Mouse (Mus musculus) forebrain, embryonic 12.5 days (tissue): ENCODE data around the gene Ldlrad3. TPM values are rescaled to one million over a fixed set of nuclear protein-coding genes. Genes with fewer than 3 reads are reported as not detected.

ENCODE experiments used
- ATAC-seq: fragments of 200-750 bp; cut with Nextera tagmentation; 2 replicates; pipeline ENCODE4 v1.8.0; 2017; ENCODE audit warnings: moderate TSS enrichment; ENCODE audit not compliant: low FRiP score
- H3K27ac ChIP-seq: fragments of 300-500 bp; sonication (generic); 2 replicates; pipeline ENCODE4 v1.5.1; 2016; ENCODE audit warnings: mild to moderate bottlenecking
- H3K27me3 ChIP-seq: fragments of 300-500 bp; sonication (generic); 2 replicates; pipeline ENCODE4 v1.6.1; 2016; ENCODE audit warnings: mild to moderate bottlenecking
- H3K36me3 ChIP-seq: fragments of 300-500 bp; sonication (generic); replicated peaks from 2 replicates; pipeline ENCODE4 v1.6.1; 2016; ENCODE audit warnings: mild to moderate bottlenecking
- H3K4me1 ChIP-seq: fragments of 300-500 bp; sonication (generic); 2 replicates; pipeline ENCODE4 v1.6.1; 2016
- H3K4me2 ChIP-seq: fragments of 300-500 bp; sonication (generic); 2 replicates; pipeline ENCODE4 v1.6.1; 2016; ENCODE audit warnings: mild to moderate bottlenecking, moderate library complexity
- H3K4me3 ChIP-seq: fragments of 300-500 bp; sonication (generic); replicated peaks from 2 replicates; pipeline ENCODE4 v1.5.1; 2016; ENCODE audit warnings: mild to moderate bottlenecking
- H3K9ac ChIP-seq: fragments of 300-500 bp; sonication (generic); 2 replicates; pipeline ENCODE4 v1.6.1; 2016; ENCODE audit warnings: mild to moderate bottlenecking
- H3K9me3 ChIP-seq: fragments of 300-500 bp; sonication (generic); 2 replicates; pipeline ENCODE4 v1.6.1; 2016
- WGBS: fragments of 180-500 bp; shearing (Covaris S2); methylation state at CpG from one replicate; pipeline ENCODE4 v1.1.7; 2016; 5-methylcytosine and 5-hydroxymethylcytosine counted together
- polyA plus RNA-seq: library from polyadenylated mRNA; unstranded; fragments of >200 nt; fragmentation: Nextera tagmentation; extraction: Ambion mirVana; gene quantifications from 2 replicates; pipeline ENCODE4 v1.2.1, GENCODE M21; 2016

Gene Ldlrad3
- polyA plus RNA-seq, 1 experiment from 2014 or later, result 56.8 TPM

DNA sequence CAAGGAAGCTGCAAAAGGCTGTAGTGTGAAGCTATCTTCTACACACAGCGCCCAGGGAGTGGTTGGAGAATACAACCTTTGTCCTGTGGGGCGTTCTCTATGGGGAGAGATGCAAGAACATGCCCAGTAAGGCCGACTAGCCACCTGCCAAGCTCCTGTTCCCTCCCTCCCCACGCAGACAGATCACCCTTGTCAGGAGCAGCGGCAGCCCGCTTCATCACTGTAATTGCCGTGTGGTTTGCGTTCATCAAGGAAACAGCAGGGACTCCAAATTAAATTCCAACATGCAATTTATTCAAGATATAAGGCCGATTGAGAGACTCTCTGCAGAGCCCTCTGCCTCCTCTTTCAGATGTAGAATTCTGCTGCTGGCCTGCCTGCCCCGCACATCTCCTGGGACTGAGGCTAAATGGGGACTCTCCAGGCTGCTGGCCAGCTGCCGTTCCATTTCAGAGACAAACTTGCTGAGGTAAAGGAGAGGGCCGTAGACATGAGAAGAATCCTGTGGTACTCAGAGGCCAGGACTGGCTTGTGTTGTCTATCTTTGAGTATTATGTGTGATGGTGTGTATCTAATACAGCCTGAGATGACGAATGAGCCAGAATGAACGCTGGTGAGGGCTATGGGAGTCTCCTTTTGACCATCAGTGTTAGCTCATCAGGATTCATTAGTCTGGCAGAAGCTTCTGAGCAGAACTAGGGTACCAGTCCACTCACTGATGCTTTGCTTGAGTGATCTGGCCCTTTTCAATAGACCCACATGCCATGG is 253.8 kb downstream of the Ldlrad3 start:
- 0 out of 2 replicates have a peak, but pooled peaks have one; percentile 46 for ATAC-seq
- Histone ChIP-seq H3K9me3 (no peaks in the 10 kb centered on the region), H3K9ac (no peak overlapping the region), H3K4me2 (no peak overlapping the region), H3K27me3 (no peaks in the 10 kb centered on the region), H3K4me1 (peaks cover 8% of the 10 kb centered on the region; the same call in 1 of the 2 replicates), H3K27ac (peak overlapping the region; percentile 61), H3K4me3 (no peak overlapping the region), H3K36me3 (no peaks in the 10 kb centered on the region)
- 72% methylated on average over 14 of the region's 14 CpGs for WGBS

DNA sequence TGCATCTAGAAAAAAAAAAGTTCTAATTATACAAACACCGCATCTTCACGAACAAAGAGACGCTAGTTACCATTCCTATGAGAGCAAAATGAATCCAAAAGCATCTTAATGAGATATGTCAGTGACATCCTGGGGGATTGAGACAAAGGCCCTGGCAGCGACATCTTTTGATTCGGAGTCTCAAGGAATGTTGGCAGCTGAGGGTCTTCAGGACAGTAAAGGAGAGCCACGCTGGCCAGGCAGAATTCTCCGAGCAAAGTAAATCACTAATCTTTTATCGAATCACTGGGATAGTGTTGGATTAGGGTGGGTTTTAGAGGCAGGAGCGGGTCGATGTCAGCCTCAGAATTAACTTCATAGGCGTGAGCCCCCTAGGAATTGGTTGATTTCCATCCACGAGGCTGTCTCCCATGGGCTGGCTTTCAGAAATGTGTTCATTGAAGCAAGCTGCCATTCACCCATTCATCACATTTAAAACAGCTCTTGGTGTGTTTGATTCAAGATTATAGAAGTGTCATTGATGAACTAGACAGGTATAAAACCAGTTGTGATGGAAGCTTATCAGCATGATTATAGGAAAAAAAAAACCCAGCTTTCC is 260.5 kb downstream of the Ldlrad3 start:
- Histone ChIP-seq H3K27me3 (no peaks in the 10 kb centered on the region), H3K9me3 (no peaks in the 10 kb centered on the region), H3K9ac (no peak overlapping the region), H3K36me3 (no peaks in the 10 kb centered on the region), H3K4me1 (peaks cover 7% of the 10 kb centered on the region), H3K4me2 (no peak overlapping the region), H3K4me3 (no peak overlapping the region), H3K27ac (peak overlapping the region; percentile 68)
- ATAC-seq, result no peak
- 36% methylated on average over 12 of the region's 12 CpGs for WGBS

DNA sequence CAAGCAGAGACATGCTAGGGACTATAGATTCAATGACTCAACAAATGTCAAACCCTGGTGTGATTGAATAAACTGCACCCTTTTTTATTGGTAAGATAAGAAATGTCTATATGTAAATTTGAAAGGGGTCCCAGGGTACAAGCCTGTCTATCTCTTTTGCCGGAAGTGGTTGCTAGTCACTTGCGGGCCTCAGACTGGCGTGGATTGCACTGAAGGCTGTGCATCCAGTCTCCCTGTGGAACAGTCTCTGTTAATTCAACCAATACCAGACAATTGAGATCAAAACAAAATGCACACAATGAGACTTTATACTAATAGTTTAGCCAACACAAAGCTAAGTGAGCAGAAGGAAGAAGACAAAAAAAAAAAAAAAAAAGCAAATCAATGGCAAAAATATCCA is 261.0 kb downstream of the Ldlrad3 start:
- no peak overlapping the region for H3K9ac ChIP-seq
- peaks cover 12% of the 10 kb centered on the region for H3K4me1 ChIP-seq
- no peak overlapping the region for H3K27ac ChIP-seq

DNA sequence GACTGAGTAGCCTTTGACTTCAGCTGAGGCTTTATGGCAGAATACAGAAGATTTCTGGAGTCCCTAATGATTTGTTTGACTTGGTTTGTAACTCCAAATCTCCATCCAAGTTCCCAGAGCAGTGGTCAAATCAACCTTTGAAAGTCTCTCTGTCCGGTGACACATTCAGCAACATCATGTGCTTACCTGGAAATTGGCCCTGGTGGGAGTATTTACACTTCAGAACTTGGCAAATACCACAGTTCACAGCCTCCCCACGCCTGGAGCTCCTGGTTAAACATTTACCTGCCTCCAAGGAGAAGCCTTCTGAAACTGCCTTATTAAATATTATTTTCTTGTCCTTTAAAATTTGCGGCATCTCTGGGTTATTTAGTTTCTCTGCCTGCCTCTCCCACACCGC is 263.0 kb downstream of the Ldlrad3 start:
- WGBS, result 84% methylated on average over 4 of the region's 4 CpGs
- H3K9me3 ChIP-seq, result no peaks in the 10 kb centered on the region
- no peak for ATAC-seq
- H3K4me2 ChIP-seq, result no peak overlapping the region
- H3K36me3 ChIP-seq, result no peaks in the 10 kb centered on the region
- H3K4me1 ChIP-seq, result peaks cover 21% of the 10 kb centered on the region
- H3K4me3 ChIP-seq, result no peak overlapping the region
- no peak overlapping the region for H3K27ac ChIP-seq
- no peaks in the 10 kb centered on the region for H3K27me3 ChIP-seq
- no peak overlapping the region for H3K9ac ChIP-seq

More for the DNA sequence above, 261.0 kb downstream of the Ldlrad3 start:
- no peak overlapping the region for H3K4me3 ChIP-seq
- no peak for ATAC-seq
- no peak overlapping the region for H3K4me2 ChIP-seq
- no peaks in the 10 kb centered on the region for H3K27me3 ChIP-seq
- no peaks in the 10 kb centered on the region for H3K9me3 ChIP-seq
- 59% methylated on average over 3 of the region's 3 CpGs for WGBS
- no peaks in the 10 kb centered on the region for H3K36me3 ChIP-seq

DNA sequence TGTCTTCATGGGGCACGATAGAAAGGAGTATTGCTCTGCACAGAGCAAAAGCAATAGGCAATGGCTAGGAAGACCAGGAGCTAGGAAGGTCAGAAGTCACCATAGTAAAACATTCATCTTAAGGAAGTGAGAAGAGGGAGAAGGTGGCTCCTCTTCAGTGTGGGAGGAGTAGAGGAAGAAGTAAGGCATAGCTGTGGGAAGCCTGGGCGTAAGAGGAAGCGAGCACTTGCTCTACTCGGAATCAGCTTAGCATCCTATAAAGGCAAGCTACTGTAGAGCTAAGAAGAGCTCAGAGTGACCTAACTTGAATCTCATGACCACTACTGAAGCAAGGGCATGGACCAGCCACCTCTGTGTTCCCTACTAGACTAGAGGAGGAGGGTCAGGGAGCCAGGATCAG is 263.9 kb downstream of the Ldlrad3 start:
- Histone ChIP-seq H3K4me2 (no peak overlapping the region), H3K9me3 (no peaks in the 10 kb centered on the region), H3K27me3 (no peaks in the 10 kb centered on the region), H3K27ac (no peak overlapping the region), H3K9ac (no peak overlapping the region), H3K36me3 (no peaks in the 10 kb centered on the region), H3K4me1 (peaks cover 21% of the 10 kb centered on the region), H3K4me3 (no peak overlapping the region)
- 94% methylated on average over 4 of the region's 4 CpGs for WGBS
- no peak for ATAC-seq

DNA sequence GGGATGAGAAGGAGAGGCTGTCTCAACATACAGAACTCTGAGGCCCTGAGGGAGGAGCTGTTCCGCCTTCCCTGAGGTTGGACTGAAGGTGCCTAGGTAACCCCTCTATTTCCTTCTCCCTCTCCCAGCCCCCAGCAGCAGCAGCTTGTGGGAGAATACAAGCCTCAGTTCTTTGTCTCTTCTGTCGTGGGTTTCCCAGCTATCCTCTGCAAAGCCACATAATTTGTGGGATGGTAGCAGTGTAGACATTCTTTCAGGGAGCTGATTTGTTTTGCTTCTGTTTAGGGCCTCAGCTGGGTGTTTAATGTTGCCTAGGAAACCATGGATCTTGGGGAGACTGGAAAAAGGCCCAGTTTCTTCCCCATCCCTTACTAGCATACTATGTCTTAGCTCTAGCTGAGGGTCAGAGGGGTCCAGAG is 266.0 kb downstream of the Ldlrad3 start:
- Histone ChIP-seq H3K9me3 (no peaks in the 10 kb centered on the region), H3K27me3 (no peaks in the 10 kb centered on the region)
- WGBS, result 37% methylated on average over 2 of the region's 2 CpGs

DNA sequence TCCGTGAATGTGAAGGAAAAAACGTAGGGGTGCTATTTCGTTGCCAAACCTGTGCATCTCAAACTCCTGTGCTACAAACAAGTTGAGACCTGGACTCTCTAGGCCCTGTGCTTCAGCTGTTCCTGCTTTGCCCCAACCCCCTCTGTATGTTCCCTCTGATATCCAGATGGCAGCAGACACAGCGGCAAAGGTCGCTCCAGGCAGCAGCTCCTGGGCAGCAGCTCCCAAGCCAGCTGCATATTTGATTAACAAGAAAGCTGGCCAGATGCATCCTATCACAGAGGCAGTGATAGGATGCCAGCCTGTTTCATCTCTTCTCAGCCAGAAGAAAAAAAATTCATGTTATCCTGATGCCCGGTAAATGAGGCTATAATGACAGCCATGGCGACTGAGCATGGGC is 267.7 kb downstream of the Ldlrad3 start:
- no peak overlapping the region for H3K4me2 ChIP-seq
- no peak overlapping the region for H3K9ac ChIP-seq
- H3K4me3 ChIP-seq, result no peak overlapping the region
- no peaks in the 10 kb centered on the region for H3K27me3 ChIP-seq
- H3K4me1 ChIP-seq, result peaks cover 16% of the 10 kb centered on the region
- WGBS, result 89% methylated on average over 7 of the region's 7 CpGs
- no peak for ATAC-seq
- H3K27ac ChIP-seq, result no peak overlapping the region
- no peaks in the 10 kb centered on the region for H3K9me3 ChIP-seq
- H3K36me3 ChIP-seq, result no peaks in the 10 kb centered on the region

More for the DNA sequence above, 266.0 kb downstream of the Ldlrad3 start:
- peaks cover 16% of the 10 kb centered on the region for H3K4me1 ChIP-seq
- no peak overlapping the region for H3K4me2 ChIP-seq
- peak; percentile 25; the same call in 1 of the 2 replicates for ATAC-seq
- no peak overlapping the region for H3K9ac ChIP-seq
- H3K4me3 ChIP-seq, result no peak overlapping the region
- H3K27ac ChIP-seq, result peak overlapping the region; percentile 59
- H3K36me3 ChIP-seq, result no peaks in the 10 kb centered on the region

DNA sequence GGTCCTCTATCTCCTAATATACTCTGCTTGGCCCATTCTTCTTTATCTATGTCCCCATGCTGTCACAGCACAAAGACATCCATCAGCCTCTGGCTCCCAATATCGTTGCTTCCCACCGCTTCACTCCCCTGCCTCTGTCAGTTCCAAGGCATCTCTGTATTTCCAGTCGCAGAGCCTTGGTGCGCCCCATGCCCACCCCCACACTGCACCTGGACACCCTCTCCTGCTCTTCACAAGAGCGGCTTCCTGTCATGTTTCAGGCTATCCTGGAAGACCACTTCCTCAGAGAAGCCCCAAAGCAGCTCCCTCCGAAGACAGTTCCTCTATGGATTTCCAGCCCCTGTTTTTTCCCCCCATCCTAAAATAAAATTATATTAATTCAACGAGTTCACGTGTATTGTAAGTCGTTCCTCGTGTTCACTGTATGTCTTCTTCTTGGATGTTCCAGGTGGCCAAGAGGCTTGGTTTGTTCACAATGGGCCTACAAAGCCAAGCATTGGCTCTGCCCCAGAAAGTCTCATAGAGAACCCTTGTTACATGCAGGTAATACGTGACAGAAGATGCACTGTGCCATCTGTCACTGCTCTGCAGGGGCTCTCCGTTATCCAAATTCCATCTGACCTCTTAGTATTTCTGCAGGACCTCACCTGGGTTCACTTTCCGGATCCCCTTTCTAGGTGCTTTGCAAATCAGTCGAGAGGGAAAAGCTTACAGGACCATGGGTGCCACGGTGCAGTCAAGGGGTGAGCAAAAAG is 276.7 kb downstream of the Ldlrad3 start:
- H3K4me3 ChIP-seq, result no peak overlapping the region
- no peak overlapping the region for H3K27ac ChIP-seq
- WGBS, result 85% methylated on average over 15 of the region's 15 CpGs
- H3K4me2 ChIP-seq, result no peak overlapping the region
- ATAC-seq, result no peak
- peaks cover 7% of the 10 kb centered on the region for H3K36me3 ChIP-seq
- H3K9ac ChIP-seq, result no peak overlapping the region
- no peaks in the 10 kb centered on the region for H3K9me3 ChIP-seq
- H3K4me1 ChIP-seq, result peaks cover 33% of the 10 kb centered on the region
- H3K27me3 ChIP-seq, result no peaks in the 10 kb centered on the region

DNA sequence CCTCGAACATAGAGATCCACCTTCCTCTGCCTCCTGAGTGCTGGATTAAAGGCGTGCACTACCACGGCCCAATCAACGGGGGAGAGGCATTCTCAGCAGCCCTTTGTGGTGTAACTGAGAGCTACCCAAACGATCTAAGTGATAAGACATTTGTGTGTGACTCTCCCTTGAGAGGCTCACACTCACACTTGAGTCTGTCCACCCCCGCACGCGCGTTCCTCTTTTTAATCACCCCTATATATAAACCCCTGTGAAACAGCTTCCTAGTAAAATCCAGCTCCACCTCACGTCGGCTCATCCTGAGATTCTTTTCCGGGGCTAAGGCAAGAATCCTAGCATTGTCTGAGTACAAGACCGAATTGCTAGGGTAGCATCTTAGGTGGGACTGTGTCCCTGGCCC is 277.4 kb downstream of the Ldlrad3 start:
- Histone ChIP-seq H3K4me2 (no peak overlapping the region), H3K4me1 (peaks cover 33% of the 10 kb centered on the region), H3K36me3 (peaks cover 7% of the 10 kb centered on the region), H3K9me3 (no peaks in the 10 kb centered on the region), H3K27ac (no peak overlapping the region), H3K9ac (no peak overlapping the region), H3K27me3 (no peaks in the 10 kb centered on the region), H3K4me3 (no peak overlapping the region)
- ATAC-seq, result no peak
- WGBS, result 69% methylated on average over 13 of the region's 13 CpGs

DNA sequence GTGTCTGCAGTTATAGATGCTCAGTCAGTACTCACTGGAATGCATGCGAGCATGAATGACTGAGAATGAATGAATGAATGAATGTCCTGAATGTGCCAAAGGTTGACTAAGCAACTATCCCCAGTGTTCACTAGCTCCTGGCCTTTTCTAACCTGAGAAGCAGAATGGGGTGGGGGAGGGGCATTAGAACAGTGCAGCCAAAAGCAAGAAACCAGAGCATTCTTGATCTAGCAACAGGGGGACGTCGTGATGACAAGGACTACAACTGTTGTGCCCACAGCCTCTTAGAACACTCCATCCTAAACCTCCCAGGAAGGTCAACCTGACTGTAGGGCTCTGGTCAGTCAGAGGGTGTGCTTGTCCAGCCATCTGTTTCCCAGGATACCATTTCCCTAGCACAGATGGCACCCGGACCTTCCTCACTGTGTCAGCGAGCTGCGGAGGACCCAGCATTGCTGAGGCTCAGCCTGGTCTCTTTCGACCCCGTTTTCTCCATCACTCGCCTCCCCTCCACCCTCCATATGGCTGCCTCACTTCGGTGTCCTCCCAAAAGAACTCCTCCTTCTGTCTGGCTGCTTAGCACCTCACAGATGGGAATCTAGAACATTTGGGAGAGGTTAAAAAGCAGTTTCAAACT is 278.7 kb downstream of the Ldlrad3 start:
- peaks cover 33% of the 10 kb centered on the region for H3K4me1 ChIP-seq
- no peak overlapping the region for H3K4me2 ChIP-seq
- no peak for ATAC-seq
- H3K36me3 ChIP-seq, result peaks cover 7% of the 10 kb centered on the region
- H3K9ac ChIP-seq, result 0 out of 2 replicates have a peak overlapping the region, but pooled peaks have one; percentile 21
- no peaks in the 10 kb centered on the region for H3K27me3 ChIP-seq
- H3K4me3 ChIP-seq, result no peak overlapping the region
- whole genome bisulfite sequencing, result 70% methylated on average over 10 of the region's 10 CpGs
- H3K9me3 ChIP-seq, result no peaks in the 10 kb centered on the region
- H3K27ac ChIP-seq, result no peak overlapping the region

DNA sequence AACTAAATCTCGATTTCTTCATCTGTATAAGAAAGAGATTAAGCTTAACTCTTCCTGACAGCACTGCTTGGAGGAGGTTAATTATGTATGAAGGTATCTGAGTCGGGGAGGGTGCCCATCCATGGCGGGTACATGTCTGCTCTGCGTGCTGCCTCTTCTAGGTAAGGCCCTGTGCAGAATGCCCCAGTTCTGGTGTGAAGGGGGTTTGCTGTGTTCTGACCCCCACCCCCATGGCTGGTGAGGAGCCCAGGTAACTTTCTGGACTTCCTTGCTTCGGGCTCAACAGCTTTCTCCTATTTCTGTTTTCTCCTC is 279.9 kb downstream of the Ldlrad3 start:
- H3K27ac ChIP-seq, result peak overlapping the region; percentile 33; the same call in 1 of the 2 replicates
- peak; percentile 36; the same call in 1 of the 2 replicates for ATAC-seq
- peak overlapping the region; percentile 33; the same call in 1 of the 2 replicates for H3K4me2 ChIP-seq
- H3K4me3 ChIP-seq, result no peak overlapping the region
- H3K36me3 ChIP-seq, result peaks cover 10% of the 10 kb centered on the region
- no peak overlapping the region for H3K9ac ChIP-seq
- no peaks in the 10 kb centered on the region for H3K9me3 ChIP-seq
- H3K4me1 ChIP-seq, result peaks cover 33% of the 10 kb centered on the region
- H3K27me3 ChIP-seq, result no peaks in the 10 kb centered on the region
- 54% methylated on average over 5 of the region's 5 CpGs for WGBS
